In the genomic region with DNA sequence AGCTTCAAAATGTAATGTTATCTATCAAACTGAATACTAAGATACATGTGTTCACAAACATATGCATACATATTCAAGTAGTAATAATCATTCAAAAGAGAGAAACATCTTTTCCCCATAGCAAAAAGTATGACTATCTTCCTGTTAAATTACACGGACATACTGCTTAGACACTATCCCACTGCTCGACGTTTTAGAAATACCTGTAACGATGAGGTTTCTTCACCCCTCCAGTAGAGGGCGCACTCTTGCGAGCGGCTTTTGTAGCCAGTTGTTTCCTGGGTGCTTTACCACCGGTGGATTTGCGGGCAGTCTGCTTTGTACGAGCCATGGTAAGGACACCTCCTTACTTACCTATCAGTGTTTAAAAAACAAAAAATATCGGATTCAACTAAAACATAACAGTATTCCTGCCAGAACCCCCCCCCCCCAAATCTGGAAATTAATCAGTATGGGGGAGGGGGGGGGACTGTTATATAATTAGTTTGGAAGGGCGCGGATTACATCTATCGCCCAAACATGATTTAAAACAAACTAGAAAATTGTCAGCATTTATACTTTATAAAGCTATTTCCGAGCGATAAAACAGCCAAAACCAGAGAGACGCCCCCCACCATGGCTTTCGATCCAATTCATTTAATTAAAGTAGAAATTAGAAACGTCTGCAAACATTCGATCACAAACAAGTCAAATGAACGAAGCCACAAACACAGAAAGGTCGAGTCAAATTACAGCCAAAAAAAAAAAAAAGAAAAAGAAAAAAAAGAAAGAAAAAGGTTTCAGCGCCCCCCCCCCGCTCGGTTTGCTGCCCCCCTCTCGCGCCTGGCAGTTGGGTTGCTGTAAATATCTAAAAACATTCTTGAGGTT, we compare ENCODE assay signal across 9 mouse cellular contexts. TPM values are rescaled to one million over a fixed set of nuclear protein-coding genes. Genes with fewer than 3 reads are reported as not detected.
DNase-seq lines count a peak whose midpoint lies in the region; ATAC-seq and TF ChIP-seq lines count a peak whose summit lies in the region.
"Had no signal": no experiment of that assay in that cellular context is flagged by ENCODE, and none has a peak within 500 bp of the region (broad histone marks: within the 10 kb centered on the region; RNA-seq: fewer than 3 reads in every experiment).

No protein-coding gene starts in this region.

- H3K9me3 ChIP-seq in hindbrain, embryonic 12.5 days (replicated peaks) = no peaks in the 10 kb centered on the region
- no peaks in the 10 kb centered on the region for H3K9me3 ChIP-seq in liver, embryonic 15.5 days (replicated peaks)
- no peaks in the 10 kb centered on the region for H3K9me3 ChIP-seq in stomach, embryonic 14.5 days (ENCODE audit: control insufficient read depth, low read depth, low read length)

- peak overlapping the region; percentile 85 for H3K4me3 ChIP-seq in cerebellum, adult 2 months (replicated peaks; ENCODE audit: insufficient read depth, low read depth, low read length)
- peak overlapping the region; percentile 77 for H3K4me3 ChIP-seq in thymus, adult 2 months (ENCODE audit: control insufficient read depth, insufficient read depth, low read length)
- H3K4me3 ChIP-seq in hindbrain, embryonic 12.5 days = peak overlapping the region; percentile 90
- peak overlapping the region; percentile 77 for H3K4me3 ChIP-seq in liver, embryonic 15.5 days (replicated peaks)
- H3K4me3 ChIP-seq in stomach, embryonic 14.5 days (ENCODE audit: low read depth, low read length) = peak overlapping the region; percentile 75

- H3K4me1 ChIP-seq in cerebellum, adult 2 months (ENCODE audit: control insufficient read depth, insufficient read depth, low read length) = peaks cover 21% of the 10 kb centered on the region; the same call in 1 of the 2 replicates
- H3K4me1 ChIP-seq in thymus, adult 2 months (replicated peaks; ENCODE audit: control insufficient read depth, insufficient read depth, low read length) = peaks cover 7% of the 10 kb centered on the region
- H3K4me1 ChIP-seq in hindbrain, embryonic 12.5 days = peaks cover 47% of the 10 kb centered on the region
- peaks cover 60% of the 10 kb centered on the region for H3K4me1 ChIP-seq in liver, embryonic 15.5 days (replicated peaks)
- peaks cover 9% of the 10 kb centered on the region; the same call in 1 of the 2 replicates for H3K4me1 ChIP-seq in stomach, embryonic 14.5 days (ENCODE audit: control insufficient read depth, insufficient read depth, low read length)

- TF ChIP-seq POLR2A in cerebellum, adult 2 months (IDR thresholded peaks at IDR 0.05; ENCODE audit: borderline replicate concordance, insufficient read depth, low read length) = no peak
- TF ChIP-seq POLR2A in thymus, adult 2 months (IDR thresholded peaks at IDR 0.05; ENCODE audit: control insufficient read depth, extremely low read depth, insufficient read depth, low read length, poor library complexity) = no peak

- no peak for ATAC-seq in hindbrain, embryonic 12.5 days (ENCODE audit: low FRiP score)
- ATAC-seq in liver, embryonic 15.5 days (ENCODE audit: insufficient read depth) = no peak
- no peak for ATAC-seq in stomach, embryonic 14.5 days (ENCODE audit: insufficient number of reproducible peaks, insufficient read depth, low FRiP score, low read depth)
- ATAC-seq: Patski had no signal

- H3K4me2 ChIP-seq in hindbrain, embryonic 12.5 days (replicated peaks) = peak overlapping the region; percentile 52
- H3K4me2 ChIP-seq in liver, embryonic 15.5 days = peak overlapping the region; percentile 70
- H3K4me2 ChIP-seq in stomach, embryonic 14.5 days (replicated peaks; ENCODE audit: low read depth, low read length) = peak overlapping the region; percentile 46

- peak overlapping the region; percentile 80 for H3K27ac ChIP-seq in cerebellum, adult 2 months (ENCODE audit: insufficient read depth, low read length)
- peak overlapping the region; percentile 93 for H3K27ac ChIP-seq in thymus, adult 2 months (ENCODE audit: control insufficient read depth, insufficient read depth, low read length)
- peak overlapping the region; percentile 99 for H3K27ac ChIP-seq in hindbrain, embryonic 12.5 days
- peak overlapping the region; percentile 100 for H3K27ac ChIP-seq in liver, embryonic 15.5 days (replicated peaks)
- peak overlapping the region; percentile 100 for H3K27ac ChIP-seq in stomach, embryonic 14.5 days (ENCODE audit: low read length)

- H3K9ac ChIP-seq in hindbrain, embryonic 12.5 days = peak overlapping the region; percentile 100
- H3K9ac ChIP-seq in liver, embryonic 15.5 days = peak overlapping the region; percentile 94
- peak overlapping the region; percentile 99 for H3K9ac ChIP-seq in stomach, embryonic 14.5 days (replicated peaks; ENCODE audit: low read depth, low read length)

- WGBS in cerebellum, adult 2 months = under 1% methylated on average over 27 of the region's 27 CpGs
- WGBS in thymus, adult 2 months = under 1% methylated on average over 27 of the region's 27 CpGs
- 6% methylated on average over 27 of the region's 27 CpGs for WGBS in hindbrain, embryonic 12.5 days
- WGBS in liver, embryonic 15.5 days (ENCODE audit: insufficient replicate concordance) = 1% methylated on average over 27 of the region's 27 CpGs
- WGBS in stomach, embryonic 14.5 days = 2% methylated on average over 27 of the region's 27 CpGs

- intact Hi-C loops in left cerebral cortex, postnatal 4 days (cut with DNase I) = loop anchor here (2.0 kb wide), 1 partner anchor 37 kb away; no protein-coding TSS in a partner anchor

- H3K36me3 ChIP-seq in thymus, adult 2 months (ENCODE audit: control insufficient read depth, insufficient read depth, low read length) = peaks cover 37% of the 10 kb centered on the region
- peaks cover 37% of the 10 kb centered on the region for H3K36me3 ChIP-seq in hindbrain, embryonic 12.5 days
- peaks cover 42% of the 10 kb centered on the region for H3K36me3 ChIP-seq in liver, embryonic 15.5 days (replicated peaks)
- peaks cover 36% of the 10 kb centered on the region for H3K36me3 ChIP-seq in stomach, embryonic 14.5 days (ENCODE audit: control insufficient read depth, insufficient read depth, low read length)

- H3K27me3 ChIP-seq in cerebellum, adult 2 months (ENCODE audit: control insufficient read depth, insufficient read depth, low read length) = no peaks in the 10 kb centered on the region
- no peaks in the 10 kb centered on the region for H3K27me3 ChIP-seq in thymus, adult 2 months (ENCODE audit: control insufficient read depth, insufficient read depth, low read length)
- H3K27me3 ChIP-seq in hindbrain, embryonic 12.5 days = no peaks in the 10 kb centered on the region
- H3K27me3 ChIP-seq in liver, embryonic 15.5 days = no peaks in the 10 kb centered on the region
- no peaks in the 10 kb centered on the region for H3K27me3 ChIP-seq in stomach, embryonic 14.5 days (ENCODE audit: control insufficient read depth, insufficient read depth, low read length)
- H3K27me3 ChIP-seq: Patski had no signal

- peak; percentile 42; the same call in 1 of the 2 replicates for TF ChIP-seq CTCF in cerebellum, adult 2 months (IDR thresholded peaks at IDR 0.05; ENCODE audit: borderline replicate concordance, insufficient read depth, low read depth, low read length)
- no peak for TF ChIP-seq CTCF in thymus, adult 2 months (IDR thresholded peaks at IDR 0.05; ENCODE audit: borderline replicate concordance, control insufficient read depth, extremely low read depth, insufficient read depth, low read length, poor library complexity)

- DNase-seq in cerebellum, adult 2 months = no peak
- DNase-seq in cerebellum, adult 9-11 months = no peak
- peak; percentile 31 for DNase-seq in thymus, adult 2 months
- no peak for DNase-seq in thymus, postnatal 4 days
- no peak for DNase-seq in left cerebral cortex, postnatal 4 days

RNA-seq across cellular contexts. Expression of gene H3f3a, which starts 1.9 kb away (rescaled TPM):
- 463 and 518 TPM in 2 replicates for polyA plus RNA-seq in cerebellum, adult 2 months (2012; rRNA removed)
- polyA plus RNA-seq in thymus, adult 2 months (2012; rRNA removed) = 750 and 796 TPM in 2 replicates
- polyA plus RNA-seq in hindbrain, embryonic 12.5 days (2016; fragmentation: Nextera tagmentation; extraction: Ambion mirVana) = 3,274 and 3,635 TPM in 2 replicates
- polyA plus RNA-seq in liver, embryonic 15.5 days (2015; fragmentation: Nextera tagmentation; extraction: Ambion mirVana) = 2,115 and 2,296 TPM in 2 replicates
- polyA plus RNA-seq in stomach, embryonic 14.5 days (2014; fragmentation: Nextera tagmentation; extraction: Ambion mirVana) = 2,483 and 2,506 TPM in 2 replicates
- total RNA-seq in left cerebral cortex, postnatal 4 days (2021) = 100 to 1,000 TPM; 848 to 881 TPM

RNA-seq across cellular contexts. Expression of gene Sde2, which starts 39.1 kb away (rescaled TPM):
- polyA plus RNA-seq in cerebellum, adult 2 months (2012; rRNA removed) = 16.8 and 17.7 TPM in 2 replicates
- polyA plus RNA-seq in thymus, adult 2 months (2012; rRNA removed) = 18.4 and 19.4 TPM in 2 replicates
- polyA plus RNA-seq in hindbrain, embryonic 12.5 days (2016; fragmentation: Nextera tagmentation; extraction: Ambion mirVana) = 35.6 and 39.7 TPM in 2 replicates
- polyA plus RNA-seq in liver, embryonic 15.5 days (2015; fragmentation: Nextera tagmentation; extraction: Ambion mirVana) = 21.8 and 22.4 TPM in 2 replicates
- polyA plus RNA-seq in stomach, embryonic 14.5 days (2014; fragmentation: Nextera tagmentation; extraction: Ambion mirVana) = 34.7 and 35.2 TPM in 2 replicates
- 10 to 100 TPM; 28.4 to 29.0 TPM for total RNA-seq in left cerebral cortex, postnatal 4 days (2021)
